Mouse (Mus musculus): Measurements from ENCODE around the gene Fxr2. TPM values are rescaled to one million over a fixed set of nuclear protein-coding genes. Genes with fewer than 3 reads are reported as not detected.
"Not testable (repeated sequence)": the region's sequence is repeated elsewhere in the genome, so short reads cannot be mapped to it uniquely, and the experiment has no call there.

Gene Fxr2
- polyA plus RNA-seq, 1 experiment from 2014 or later: 29.0 TPM

- no peak overlapping the region for H3K9ac ChIP-seq (ENCODE audit: low read depth, low read length)
- no peak for ATAC-seq (replicated peaks; ENCODE audit: insufficient number of reproducible peaks, low FRiP score, low TSS enrichment)
Observed at GRCm38 (mm10) chr11:69697396-69697795, 64.6 kb downstream of the Fxr2 start.

GRCm38 (mm10) chr11:69698574-69698973, 65.8 kb downstream of the Fxr2 start:
- no peak for ATAC-seq (replicated peaks; ENCODE audit: insufficient number of reproducible peaks, low FRiP score, low TSS enrichment)
- H3K36me3 ChIP-seq (ENCODE audit: control insufficient read depth, insufficient read depth, low read length): no peaks in the 10 kb centered on the region
- H3K4me3 ChIP-seq (ENCODE audit: low read depth, low read length): no peak overlapping the region
- no peaks in the 10 kb centered on the region for H3K27me3 ChIP-seq (ENCODE audit: control insufficient read depth, insufficient read depth, low read length)
- H3K27ac ChIP-seq (ENCODE audit: low read depth, low read length): no peak overlapping the region
- H3K4me1 ChIP-seq (ENCODE audit: control insufficient read depth, insufficient read depth, low read length): peaks cover 17% of the 10 kb centered on the region
- no peak overlapping the region for H3K4me2 ChIP-seq
- WGBS (ENCODE audit: insufficient replicate concordance): 72% methylated on average over 5 of the region's 5 CpGs
- H3K9me3 ChIP-seq (replicated peaks; ENCODE audit: control insufficient read depth, low read length): no peaks in the 10 kb centered on the region
- H3K9ac ChIP-seq (ENCODE audit: low read depth, low read length): no peak overlapping the region

More at GRCm38 (mm10) chr11:69697396-69697795, 64.6 kb downstream of the Fxr2 start:
- 81% methylated on average over 3 of the region's 3 CpGs for WGBS (ENCODE audit: insufficient replicate concordance)
- Histone ChIP-seq H3K4me3 (ENCODE audit: low read depth, low read length) (no peak overlapping the region), H3K27me3 (ENCODE audit: control insufficient read depth, insufficient read depth, low read length) (no peaks in the 10 kb centered on the region), H3K4me1 (ENCODE audit: control insufficient read depth, insufficient read depth, low read length) (peaks cover 20% of the 10 kb centered on the region), H3K9me3 (replicated peaks; ENCODE audit: control insufficient read depth, low read length) (no peaks in the 10 kb centered on the region), H3K36me3 (ENCODE audit: control insufficient read depth, insufficient read depth, low read length) (no peaks in the 10 kb centered on the region), H3K4me2 (no peak overlapping the region), H3K27ac (ENCODE audit: low read depth, low read length) (no peak overlapping the region)

- peaks cover 17% of the 10 kb centered on the region for H3K4me1 ChIP-seq (ENCODE audit: control insufficient read depth, insufficient read depth, low read length)
- ATAC-seq (replicated peaks; ENCODE audit: insufficient number of reproducible peaks, low FRiP score, low TSS enrichment): no peak
- H3K27ac ChIP-seq (ENCODE audit: low read depth, low read length): no peak overlapping the region
- WGBS (ENCODE audit: insufficient replicate concordance): 16% methylated on average over 1 of the region's 1 CpGs
- H3K4me2 ChIP-seq: peak overlapping the region; percentile 3; the same call in 1 of the 2 replicates
- H3K36me3 ChIP-seq (ENCODE audit: control insufficient read depth, insufficient read depth, low read length): no peaks in the 10 kb centered on the region
- no peaks in the 10 kb centered on the region for H3K27me3 ChIP-seq (ENCODE audit: control insufficient read depth, insufficient read depth, low read length)
- no peak overlapping the region for H3K4me3 ChIP-seq (ENCODE audit: low read depth, low read length)
- no peak overlapping the region; the same call in 1 of the 2 replicates for H3K9ac ChIP-seq (ENCODE audit: low read depth, low read length)
- H3K9me3 ChIP-seq (replicated peaks; ENCODE audit: control insufficient read depth, low read length): no peaks in the 10 kb centered on the region
Observed at GRCm38 (mm10) chr11:69699595-69699994, 66.8 kb downstream of the Fxr2 start.

DNA sequence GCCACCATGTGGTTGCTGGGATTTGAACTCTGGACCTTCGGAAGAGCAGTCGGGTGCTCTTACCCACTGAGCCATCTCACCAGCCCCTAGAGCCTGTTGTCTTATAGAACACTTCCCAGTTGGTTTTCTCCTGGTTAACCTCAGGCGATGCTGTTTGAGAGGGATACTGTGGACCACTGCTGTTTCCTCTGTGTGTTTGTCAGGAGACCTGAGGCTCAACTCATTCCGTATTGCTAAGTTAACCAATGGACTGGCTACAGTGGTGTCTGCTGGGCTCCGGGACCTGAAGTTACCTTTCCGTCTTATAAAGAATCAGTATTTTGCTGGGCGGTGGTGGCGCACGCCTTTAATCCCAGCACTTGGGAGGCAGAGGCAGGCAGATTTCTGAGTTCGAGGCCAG, 70.1 kb downstream of the Fxr2 start:
- WGBS (ENCODE audit: insufficient replicate concordance): 92% methylated on average over 10 of the region's 10 CpGs
- not testable (repeated sequence) for H3K4me2 ChIP-seq

More for the DNA sequence above, 70.1 kb downstream of the Fxr2 start:
- H3K27me3 ChIP-seq (ENCODE audit: control insufficient read depth, insufficient read depth, low read length); H3K4me3 ChIP-seq (ENCODE audit: low read depth, low read length); H3K9ac ChIP-seq (ENCODE audit: low read depth, low read length); H3K36me3 ChIP-seq (ENCODE audit: control insufficient read depth, insufficient read depth, low read length); ATAC-seq (replicated peaks; ENCODE audit: insufficient number of reproducible peaks, low FRiP score, low TSS enrichment); H3K27ac ChIP-seq (ENCODE audit: low read depth, low read length); H3K9me3 ChIP-seq (replicated peaks; ENCODE audit: control insufficient read depth, low read length); H3K4me1 ChIP-seq (ENCODE audit: control insufficient read depth, insufficient read depth, low read length): not testable (repeated sequence)

MicroRNAs within 50 kb of the gene (microRNA counts, 519-probe panel; counts per million panel counts)
- microRNA mmu-miR-1934 (32.2 counts per million), microRNA mmu-miR-467f (2,492 counts per million, percentile 6 among the panel's probes with 10 or more counts)

Small RNA genes lying within 50 kb of the gene (microRNA-seq; reads per million reads assigned to microRNA genes)
- gene Mir1934 (ENCODE audit: borderline number of aligned reads): 5.4 reads per million, percentile 40 among the genes with 10 or more reads in this experiment
- gene Mir467f (ENCODE audit: borderline number of aligned reads): not detected

Other genes starting within 250 kb of the Fxr2 start
- gene Naa38, start 237.5 kb upstream of the Fxr2 start, polyA plus RNA-seq (2014; fragmentation: Nextera tagmentation; extraction: Ambion mirVana): 166 and 170 TPM in 2 replicates
- 19.6 and 25.0 TPM in 2 replicates for gene Cyb5d1, start 237.4 kb upstream of the Fxr2 start, polyA plus RNA-seq (2014; fragmentation: Nextera tagmentation; extraction: Ambion mirVana)
- gene Tmem88, start 234.8 kb upstream of the Fxr2 start, polyA plus RNA-seq (2014; fragmentation: Nextera tagmentation; extraction: Ambion mirVana): 30.5 and 31.7 TPM in 2 replicates
- 21.5 and 25.1 TPM in 2 replicates for gene Kdm6b, start 219.3 kb upstream of the Fxr2 start, polyA plus RNA-seq (2014; fragmentation: Nextera tagmentation; extraction: Ambion mirVana)
- gene Dnah2, start 83.9 kb upstream of the Fxr2 start, polyA plus RNA-seq (2014; fragmentation: Nextera tagmentation; extraction: Ambion mirVana): 0.20 and 1.3 TPM in 2 replicates
- gene Efnb3, start 72.8 kb upstream of the Fxr2 start, polyA plus RNA-seq (2014; fragmentation: Nextera tagmentation; extraction: Ambion mirVana): 15.2 and 19.0 TPM in 2 replicates
- gene Wrap53, start 52.7 kb upstream of the Fxr2 start, polyA plus RNA-seq (2014; fragmentation: Nextera tagmentation; extraction: Ambion mirVana): 20.3 and 22.9 TPM in 2 replicates
- 103 and 107 TPM in 2 replicates for gene Trp53, start 52.6 kb upstream of the Fxr2 start, polyA plus RNA-seq (2014; fragmentation: Nextera tagmentation; extraction: Ambion mirVana)
- gene Atp1b2, start 27.0 kb upstream of the Fxr2 start, polyA plus RNA-seq (2014; fragmentation: Nextera tagmentation; extraction: Ambion mirVana): 31.0 and 36.2 TPM in 2 replicates
- 1.5 TPM in 1 of 2 replicates, not detected in the other for gene Shbg, start 15.1 kb upstream of the Fxr2 start, polyA plus RNA-seq (2014; fragmentation: Nextera tagmentation; extraction: Ambion mirVana)
- 15.2 and 16.4 TPM in 2 replicates for gene Sat2, start 11.0 kb upstream of the Fxr2 start, polyA plus RNA-seq (2014; fragmentation: Nextera tagmentation; extraction: Ambion mirVana)
- gene Sox15, start 22.3 kb downstream of the Fxr2 start, polyA plus RNA-seq (2014; fragmentation: Nextera tagmentation; extraction: Ambion mirVana): not detected in 2 replicates
- 16.5 and 35.1 TPM in 2 replicates for gene Mpdu1, start 29.7 kb downstream of the Fxr2 start, polyA plus RNA-seq (2014; fragmentation: Nextera tagmentation; extraction: Ambion mirVana)
- gene Cd68, start 33.2 kb downstream of the Fxr2 start, polyA plus RNA-seq (2014; fragmentation: Nextera tagmentation; extraction: Ambion mirVana): 4.2 and 4.7 TPM in 2 replicates
- gene Eif4a1, start 39.4 kb downstream of the Fxr2 start, polyA plus RNA-seq (2014; fragmentation: Nextera tagmentation; extraction: Ambion mirVana): 530 and 592 TPM in 2 replicates
- gene Senp3, start 49.1 kb downstream of the Fxr2 start, polyA plus RNA-seq (2014; fragmentation: Nextera tagmentation; extraction: Ambion mirVana): 70.2 and 81.4 TPM in 2 replicates
- 0.24 TPM in 1 of 2 replicates, not detected in the other for gene Tnfsf13, start 52.8 kb downstream of the Fxr2 start, polyA plus RNA-seq (2014; fragmentation: Nextera tagmentation; extraction: Ambion mirVana)
- gene Tnfsf12, start 62.9 kb downstream of the Fxr2 start, polyA plus RNA-seq (2014; fragmentation: Nextera tagmentation; extraction: Ambion mirVana): 4.4 TPM in 2 replicates
- 3.0 and 4.2 TPM in 2 replicates for gene Tnfsfm13, start 63.1 kb downstream of the Fxr2 start, polyA plus RNA-seq (2014; fragmentation: Nextera tagmentation; extraction: Ambion mirVana)
- gene Polr2a, start 125.6 kb downstream of the Fxr2 start, polyA plus RNA-seq (2014; fragmentation: Nextera tagmentation; extraction: Ambion mirVana): 29.0 and 36.7 TPM in 2 replicates
- 0.10 TPM in 1 of 2 replicates, not detected in the other for gene Slc35g3, start 129.0 kb downstream of the Fxr2 start, polyA plus RNA-seq (2014; fragmentation: Nextera tagmentation; extraction: Ambion mirVana)
- gene Zbtb4, start 132.9 kb downstream of the Fxr2 start, polyA plus RNA-seq (2014; fragmentation: Nextera tagmentation; extraction: Ambion mirVana): 2.1 and 3.1 TPM in 2 replicates
- gene Chrnb1, start 163.0 kb downstream of the Fxr2 start, polyA plus RNA-seq (2014; fragmentation: Nextera tagmentation; extraction: Ambion mirVana): 3.7 and 4.5 TPM in 2 replicates
- 1.5 and 2.5 TPM in 2 replicates for gene Fgf11, start 168.9 kb downstream of the Fxr2 start, polyA plus RNA-seq (2014; fragmentation: Nextera tagmentation; extraction: Ambion mirVana)
- gene Tmem102, start 172.6 kb downstream of the Fxr2 start, polyA plus RNA-seq (2014; fragmentation: Nextera tagmentation; extraction: Ambion mirVana): 1.1 and 1.5 TPM in 2 replicates
- gene Gm39566, start 182.3 kb downstream of the Fxr2 start, polyA plus RNA-seq (2014; fragmentation: Nextera tagmentation; extraction: Ambion mirVana): not detected in 2 replicates
- gene Spem2, start 185.5 kb downstream of the Fxr2 start, polyA plus RNA-seq (2014; fragmentation: Nextera tagmentation; extraction: Ambion mirVana): not detected in 2 replicates
- gene Spem1, start 189.2 kb downstream of the Fxr2 start, polyA plus RNA-seq (2014; fragmentation: Nextera tagmentation; extraction: Ambion mirVana): not detected in 2 replicates
- gene Nlgn2, start 204.8 kb downstream of the Fxr2 start, polyA plus RNA-seq (2014; fragmentation: Nextera tagmentation; extraction: Ambion mirVana): 3.1 and 3.3 TPM in 2 replicates
- 321 and 331 TPM in 2 replicates for gene Tmem256, start 205.5 kb downstream of the Fxr2 start, polyA plus RNA-seq (2014; fragmentation: Nextera tagmentation; extraction: Ambion mirVana)
- 65.9 and 75.2 TPM in 2 replicates for gene Plscr3, start 213.4 kb downstream of the Fxr2 start, polyA plus RNA-seq (2014; fragmentation: Nextera tagmentation; extraction: Ambion mirVana)
- gene Tnk1, start 225.7 kb downstream of the Fxr2 start, polyA plus RNA-seq (2014; fragmentation: Nextera tagmentation; extraction: Ambion mirVana): 0.23 and 0.39 TPM in 2 replicates
- gene Tmem95, start 245.0 kb downstream of the Fxr2 start, polyA plus RNA-seq (2014; fragmentation: Nextera tagmentation; extraction: Ambion mirVana): not detected in 2 replicates
- 3.3 and 3.8 TPM in 2 replicates for gene Kctd11, start 248.4 kb downstream of the Fxr2 start, polyA plus RNA-seq (2014; fragmentation: Nextera tagmentation; extraction: Ambion mirVana)

Measured in heart, embryonic 11.5 days (tissue).